Mouse (Mus musculus) urinary bladder, postnatal 0 days (tissue): ENCODE data around the gene Slc25a4. TPM values are rescaled to one million over a fixed set of nuclear protein-coding genes. Genes with fewer than 3 reads are reported as not detected.

ENCODE experiments used
- microRNA-seq: library from miRNA; unstranded; fragments of <30 nt; microRNA quantifications from one replicate; pipeline ENCODE4, GENCODE M21; 2016
- polyA plus RNA-seq: library from polyadenylated mRNA; unstranded; fragments of >200 nt; fragmentation: Nextera tagmentation; extraction: Ambion mirVana; gene quantifications from 2 replicates; pipeline ENCODE4 v1.2.1, GENCODE M21; 2015

Slc25a4 gene
- 897 and 991 TPM in 2 replicates for polyA plus RNA-seq

DNA sequence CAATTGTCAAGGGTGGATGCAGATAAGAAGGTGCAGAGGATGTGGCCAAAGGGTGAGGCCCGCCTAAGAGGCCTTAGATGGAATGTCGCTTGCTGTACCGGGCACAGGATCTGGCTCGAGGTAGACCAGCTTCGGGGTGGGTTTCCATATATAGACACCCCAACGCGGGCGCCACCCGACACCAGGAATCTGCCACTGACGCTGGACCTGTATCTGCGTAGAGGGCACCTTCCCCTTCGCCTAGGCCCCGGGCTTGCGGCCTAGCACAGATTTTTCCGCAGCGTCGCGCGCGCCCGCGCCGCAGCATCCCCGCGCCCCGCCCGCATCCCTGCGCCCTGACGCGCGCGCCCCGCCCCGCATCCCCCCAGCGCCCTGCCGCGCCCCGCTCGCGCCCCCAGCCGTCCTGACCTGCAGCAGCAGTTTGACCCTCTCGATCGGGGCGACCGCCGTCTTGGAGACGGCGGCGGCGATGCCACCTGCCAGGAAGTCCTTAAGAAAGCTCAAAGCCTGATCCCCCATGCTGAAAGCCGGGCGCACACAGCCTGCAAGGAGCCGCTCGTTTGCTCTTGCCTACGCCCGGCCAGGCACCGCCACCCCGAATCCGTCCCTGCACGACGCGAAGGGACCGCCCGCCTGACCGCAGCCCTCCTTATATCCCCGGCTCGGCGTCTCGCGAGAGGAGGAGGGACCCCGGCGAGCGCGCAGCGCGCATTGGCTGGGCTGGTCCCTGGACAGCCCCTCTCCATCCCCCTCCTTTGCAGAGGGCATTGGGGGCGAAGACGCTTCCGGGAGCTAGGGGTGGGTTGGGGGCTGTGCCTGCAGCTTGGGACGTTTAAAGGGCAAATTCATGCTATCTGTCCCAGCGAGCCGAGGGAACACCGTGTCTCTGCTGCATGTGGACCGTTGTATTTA, at the start of gene Slc25a4:
Slc25a4 (minus strand) TSS at position 881 of the 912 bp plus-strand sequence.

Small RNA genes within 50 kb of the gene (microRNA-seq; reads per million reads assigned to microRNA genes)
- not detected for gene Gm23812

Other genes with a start within 250 kb of the Slc25a4 start
- 1.3 and 1.4 TPM in 2 replicates for gene 1700029J07Rik, start 236.0 kb downstream of the Slc25a4 start, polyA plus RNA-seq
- gene Ufsp2, start 235.8 kb downstream of the Slc25a4 start, polyA plus RNA-seq, result 69.6 and 72.7 TPM in 2 replicates
- 0.31 and 0.35 TPM in 2 replicates for gene Lrp2bp, start 212.0 kb downstream of the Slc25a4 start, polyA plus RNA-seq
- gene Ankrd37, start 205.6 kb downstream of the Slc25a4 start, polyA plus RNA-seq, result 13.5 and 15.7 TPM in 2 replicates
- gene Cfap97, start 59.5 kb downstream of the Slc25a4 start, polyA plus RNA-seq, result 14.8 and 18.8 TPM in 2 replicates
- 5.0 and 5.4 TPM in 2 replicates for gene Snx25, start 59.1 kb downstream of the Slc25a4 start, polyA plus RNA-seq
- not detected in 2 replicates for gene Helt, start 83.4 kb upstream of the Slc25a4 start, polyA plus RNA-seq